17 mouse cellular contexts compared by ENCODE assay signal in the genomic region with DNA sequence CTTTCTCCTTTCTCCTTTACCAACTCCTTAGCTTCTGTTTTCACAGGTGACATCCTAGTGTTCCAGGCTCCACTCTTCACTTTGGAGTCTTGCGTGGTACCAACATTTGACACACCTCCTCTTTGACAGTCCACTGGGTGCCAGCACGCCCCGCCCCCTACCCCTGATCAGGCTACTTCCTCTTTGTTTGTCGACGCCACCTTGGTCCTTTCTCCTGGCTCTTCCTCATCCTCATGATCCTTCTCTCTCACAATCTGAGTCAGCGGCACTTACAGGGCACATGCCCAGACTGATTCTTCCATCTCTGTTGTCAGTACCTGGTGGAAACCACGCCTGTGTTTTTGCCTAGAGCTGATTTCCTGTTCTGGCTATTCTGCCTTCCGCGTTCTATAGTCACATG. TPM values are rescaled to one million over a fixed set of nuclear protein-coding genes. Genes with fewer than 3 reads are reported as not detected.
A peak's percentile ranks its signal among the peaks of the same experiment; 100 is the strongest.
DNase-seq lines count a peak whose midpoint lies in the region; ATAC-seq lines count a peak whose summit lies in the region.
"Had no signal": no experiment of that assay in that cellular context is flagged by ENCODE, and none has a peak within 500 bp of the region (broad histone marks: within the 10 kb centered on the region; RNA-seq: fewer than 3 reads in every experiment).

No protein-coding gene starts in this region.

- ATAC-seq in hematopoietic stem cell, adult 5-6 weeks (replicated peaks in 1 of 2; ENCODE audit: insufficient read depth in 1 of 2, low FRiP score in 2 of 2, low TSS enrichment in 1 of 2, low read depth in 1 of 2, poor library complexity in 2 of 2, severe bottlenecking in 2 of 2): peak; percentile 42 to 56
- ATAC-seq: forebrain, embryonic 13.5 days; midbrain, embryonic 13.5 days had no signal

- peak; percentile 16 to 40 for DNase-seq in spleen, adult 18-20 months
- no peak for DNase-seq in spleen, adult 12 weeks (ENCODE audit: low spot score)
- DNase-seq in CD4-positive, CD25-positive, alpha-beta regulatory T cell, adult 2 months (ENCODE audit: low read depth, low spot score): peak; percentile 34
- DNase-seq in natural killer cell, adult 2 months (ENCODE audit: low spot score in 2 of 2): peak; percentile 7 to 49
- no peak for DNase-seq in embryo, embryonic 9.5 days (ENCODE audit: extremely low spot score)
- DNase-seq in right cerebral cortex, adult 2 months (ENCODE audit: low spot score in 2 of 2): no peak
- DNase-seq in gastrocnemius, adult 8-10 months (ENCODE audit: low spot score in 2 of 2): no peak
- DNase-seq: cerebellum, postnatal 10 days; embryo, embryonic 11 days; heart, postnatal 36 days; kidney, adult 9 months; kidney, postnatal 4 days; liver, embryonic 13.5 days; right cerebral cortex, postnatal 14 days had no signal

RNA-seq across cellular contexts. Expression of a gene that starts 5.9 kb away (rescaled TPM):
- total RNA-seq in hematopoietic stem cell, adult 5-6 weeks (2017): 0.56 TPM in 1 of 2 replicates, not detected in the other
- under 1 TPM; 0.22 to 0.97 (median 0.31) TPM for total RNA-seq in gastrocnemius, adult 8-10 months (2022)

Comparison
In these comparisons a context has a peak if more than half of its experiments do, and no peak if none do; other contexts are left out.
1. DNase-seq: peak in spleen, adult 18-20 months (2 of 2), CD4-positive, CD25-positive, alpha-beta regulatory T cell, adult 2 months (single experiment) and natural killer cell, adult 2 months (2 of 2); none in spleen, adult 12 weeks (single experiment), embryo, embryonic 9.5 days (single experiment), right cerebral cortex, adult 2 months (0 of 2) and gastrocnemius, adult 8-10 months (0 of 2).